ENCODE assay signal across 23 mouse cellular contexts in the genomic region with DNA sequence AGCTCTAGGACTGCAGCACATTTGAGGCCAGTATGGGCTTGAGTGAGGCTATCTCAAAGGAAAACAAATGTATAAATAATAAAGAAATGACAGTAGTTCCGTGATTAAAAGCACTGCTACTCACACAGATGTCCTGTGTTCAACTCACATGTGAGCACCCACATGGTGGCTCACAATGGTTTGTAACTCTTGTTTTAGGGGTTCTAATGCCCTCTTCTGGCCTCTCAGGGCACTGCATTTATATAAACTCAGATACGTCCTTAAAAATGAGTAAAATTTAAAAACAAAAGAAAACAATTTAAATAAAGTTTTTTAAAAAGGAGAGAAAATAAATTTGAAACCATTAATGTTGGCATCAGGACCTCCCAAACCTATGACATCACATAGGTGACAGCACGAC.
A peak's percentile ranks its signal among the peaks of the same experiment; 100 is the strongest.
DNase-seq lines count a peak whose midpoint lies in the region; ATAC-seq and TF ChIP-seq lines count a peak whose summit lies in the region.
"Had no signal": no experiment of that assay in that cellular context is flagged by ENCODE, and none has a peak within 500 bp of the region (broad histone marks: within the 10 kb centered on the region; RNA-seq: fewer than 3 reads in every experiment).

No protein-coding gene starts in this region.

- no peaks in the 10 kb centered on the region for H3K36me3 ChIP-seq in embryonic facial prominence, embryonic 11.5 days (replicated peaks; ENCODE audit: control insufficient read depth, insufficient read depth, low read depth, low read length)
- H3K36me3 ChIP-seq in embryonic facial prominence, embryonic 10.5 days (replicated peaks) = no peaks in the 10 kb centered on the region
- H3K36me3 ChIP-seq in lung, postnatal 0 days (ENCODE audit: insufficient read depth, low read length) = no peaks in the 10 kb centered on the region
- no peaks in the 10 kb centered on the region for H3K36me3 ChIP-seq in stomach, postnatal 0 days (ENCODE audit: control insufficient read depth, insufficient read depth, low read length)
- H3K36me3 ChIP-seq: hindbrain, embryonic 15.5 days; liver, embryonic 15.5 days; midbrain, embryonic 13.5 days; neural tube, embryonic 15.5 days had no signal

- TF ChIP-seq EP300 in lung, postnatal 0 days (IDR thresholded peaks at IDR 0.05) = no peak
- TF ChIP-seq EP300 in stomach, postnatal 0 days (optimal IDR thresholded peaks at IDR 0.05) = no peak

- no peaks in the 10 kb centered on the region for H3K9me3 ChIP-seq in embryonic facial prominence, embryonic 11.5 days (replicated peaks; ENCODE audit: control insufficient read depth, low read length)
- no peaks in the 10 kb centered on the region for H3K9me3 ChIP-seq in embryonic facial prominence, embryonic 10.5 days
- no peaks in the 10 kb centered on the region for H3K9me3 ChIP-seq in lung, postnatal 0 days (ENCODE audit: low read length)
- H3K9me3 ChIP-seq in stomach, postnatal 0 days (ENCODE audit: control insufficient read depth, low read length) = no peaks in the 10 kb centered on the region
- H3K9me3 ChIP-seq: hindbrain, embryonic 15.5 days; liver, embryonic 15.5 days; midbrain, embryonic 13.5 days; neural tube, embryonic 15.5 days had no signal

- peak; percentile 24 for DNase-seq in embryonic facial prominence, embryonic 11.5 days (ENCODE audit: low spot score)
- DNase-seq in embryonic facial prominence, embryonic 10.5 days (ENCODE audit: low spot score) = no peak
- DNase-seq in kidney, adult 9 months = peak; percentile 13
- no peak for DNase-seq in kidney, postnatal 14 days
- DNase-seq in lung, postnatal 0 days (ENCODE audit: low spot score) = no peak
- DNase-seq in lung, postnatal 4 days = no peak
- DNase-seq in stomach, postnatal 0 days (ENCODE audit: low spot score) = no peak
- DNase-seq in spleen, postnatal 14 days (ENCODE audit: low spot score in 2 of 2) = no peak
- DNase-seq: adrenal gland, adult 8-10 months; cerebellum, adult 18-20 months; gastrocnemius, postnatal 14 days; heart, postnatal 10 days; layer of hippocampus, postnatal 36 days; left cerebral cortex, postnatal 4 days; lung, postnatal 36 days; thymus, postnatal 4 days had no signal

- ATAC-seq in embryonic facial prominence, embryonic 11.5 days (replicated peaks; ENCODE audit: insufficient number of reproducible peaks, low FRiP score, low TSS enrichment, low read depth) = no peak
- no peak for ATAC-seq in lung, postnatal 0 days
- ATAC-seq in stomach, postnatal 0 days (ENCODE audit: low FRiP score, low TSS enrichment) = no peak
- ATAC-seq: midbrain, embryonic 13.5 days had no signal

- no peak overlapping the region for H3K4me3 ChIP-seq in embryonic facial prominence, embryonic 11.5 days (ENCODE audit: low read depth, low read length)
- no peak overlapping the region for H3K4me3 ChIP-seq in embryonic facial prominence, embryonic 10.5 days
- no peak overlapping the region for H3K4me3 ChIP-seq in lung, postnatal 0 days (ENCODE audit: low read depth, low read length)
- H3K4me3 ChIP-seq in stomach, postnatal 0 days (ENCODE audit: low read depth, low read length) = no peak overlapping the region
- H3K4me3 ChIP-seq: erythroblast, embryonic 14.5 days; hindbrain, embryonic 15.5 days; liver, embryonic 15.5 days; midbrain, embryonic 13.5 days; myocyte; neural tube, embryonic 15.5 days had no signal

- H3K27me3 ChIP-seq in embryonic facial prominence, embryonic 11.5 days (ENCODE audit: control insufficient read depth, insufficient read depth, low read length) = no peaks in the 10 kb centered on the region
- H3K27me3 ChIP-seq in embryonic facial prominence, embryonic 10.5 days (replicated peaks; ENCODE audit: low read depth, poor library complexity, severe bottlenecking) = no peaks in the 10 kb centered on the region
- no peaks in the 10 kb centered on the region for H3K27me3 ChIP-seq in lung, postnatal 0 days (replicated peaks; ENCODE audit: insufficient read depth, low read length)
- H3K27me3 ChIP-seq in stomach, postnatal 0 days (ENCODE audit: control insufficient read depth, insufficient read depth, low read length) = no peaks in the 10 kb centered on the region
- H3K27me3 ChIP-seq: CH12.LX; hindbrain, embryonic 15.5 days; liver, embryonic 15.5 days; midbrain, embryonic 13.5 days; neural tube, embryonic 15.5 days had no signal

- H3K4me1 ChIP-seq in embryonic facial prominence, embryonic 11.5 days (ENCODE audit: control insufficient read depth, insufficient read depth, low read length) = no peaks in the 10 kb centered on the region
- H3K4me1 ChIP-seq in embryonic facial prominence, embryonic 10.5 days = no peaks in the 10 kb centered on the region
- no peaks in the 10 kb centered on the region for H3K4me1 ChIP-seq in lung, postnatal 0 days (ENCODE audit: insufficient read depth, low read depth, low read length)
- no peaks in the 10 kb centered on the region for H3K4me1 ChIP-seq in stomach, postnatal 0 days (replicated peaks; ENCODE audit: control insufficient read depth, insufficient read depth)
- H3K4me1 ChIP-seq: hindbrain, embryonic 15.5 days; liver, embryonic 15.5 days; midbrain, embryonic 13.5 days; neural tube, embryonic 15.5 days had no signal

- H3K27ac ChIP-seq in embryonic facial prominence, embryonic 11.5 days (replicated peaks; ENCODE audit: low read depth, low read length) = no peak overlapping the region
- H3K27ac ChIP-seq in embryonic facial prominence, embryonic 10.5 days (replicated peaks) = no peak overlapping the region
- no peak overlapping the region for H3K27ac ChIP-seq in lung, postnatal 0 days (ENCODE audit: low read length)
- H3K27ac ChIP-seq in stomach, postnatal 0 days (replicated peaks) = no peak overlapping the region
- H3K27ac ChIP-seq: hindbrain, embryonic 15.5 days; liver, embryonic 15.5 days; midbrain, embryonic 13.5 days; neural tube, embryonic 15.5 days had no signal

- H3K4me2 ChIP-seq in embryonic facial prominence, embryonic 11.5 days (ENCODE audit: low read depth, low read length) = no peak overlapping the region
- no peak overlapping the region for H3K4me2 ChIP-seq in lung, postnatal 0 days (replicated peaks; ENCODE audit: low read depth, low read length)
- no peak overlapping the region for H3K4me2 ChIP-seq in stomach, postnatal 0 days (replicated peaks; ENCODE audit: low read depth)
- H3K4me2 ChIP-seq: hindbrain, embryonic 15.5 days; liver, embryonic 15.5 days; midbrain, embryonic 13.5 days; neural tube, embryonic 15.5 days had no signal

- WGBS in embryonic facial prominence, embryonic 11.5 days = 54% methylated on average over 3 of the region's 3 CpGs
- 60% methylated on average over 3 of the region's 3 CpGs for WGBS in embryonic facial prominence, embryonic 10.5 days
- 54% methylated on average over 3 of the region's 3 CpGs for WGBS in lung, postnatal 0 days
- WGBS in stomach, postnatal 0 days = 63% methylated on average over 3 of the region's 3 CpGs

- no peak overlapping the region for H3K9ac ChIP-seq in embryonic facial prominence, embryonic 11.5 days (replicated peaks; ENCODE audit: low read length)
- no peak overlapping the region for H3K9ac ChIP-seq in lung, postnatal 0 days (replicated peaks; ENCODE audit: low read depth)
- H3K9ac ChIP-seq in stomach, postnatal 0 days (ENCODE audit: low read length) = no peak overlapping the region
- H3K9ac ChIP-seq: hindbrain, embryonic 15.5 days; liver, embryonic 15.5 days; midbrain, embryonic 13.5 days; neural tube, embryonic 15.5 days had no signal

- TF ChIP-seq CTCF in lung, postnatal 0 days (IDR thresholded peaks at IDR 0.05) = peak; percentile 12; the same call in 1 of the 2 replicates
- peak; percentile 52 for TF ChIP-seq CTCF in stomach, postnatal 0 days (IDR thresholded peaks at IDR 0.05; ENCODE audit: low read depth)

Comparison
In these comparisons a context has a peak if more than half of its experiments do, and no peak if none do; other contexts are left out.
1. DNase-seq: peak in embryonic facial prominence, embryonic 11.5 days (single experiment) and kidney, adult 9 months (single experiment); none in embryonic facial prominence, embryonic 10.5 days (single experiment), kidney, postnatal 14 days (single experiment), lung, postnatal 0 days (single experiment), lung, postnatal 4 days (0 of 2), stomach, postnatal 0 days (single experiment) and spleen, postnatal 14 days (0 of 2).